Mouse (Mus musculus) hindbrain, postnatal 0 days (tissue): ENCODE data around the gene Gmcl1. TPM values are rescaled to one million over a fixed set of nuclear protein-coding genes. Genes with fewer than 3 reads are reported as not detected.
A peak's percentile ranks its signal among the peaks of the same experiment; 100 is the strongest.

Experiments used
- ATAC-seq: fragments of 200-750 bp; cut with Nextera tagmentation; 2 replicates; pipeline ENCODE4 v1.8.0; 2017; ENCODE audit warnings: mild to moderate bottlenecking, moderate TSS enrichment, moderate library complexity
- DNase-seq: peaks from one replicate; pipeline ENCODE4 v3.0.0-alpha.2; 2015; ENCODE audit warnings: low spot score
- H3K27ac ChIP-seq: fragments of 300-500 bp; sonication (generic); 2 replicates; pipeline ENCODE4 v1.5.1; 2014; ENCODE audit warnings: mild to moderate bottlenecking
- H3K27me3 ChIP-seq: fragments of 300-500 bp; sonication (generic); 2 replicates; pipeline ENCODE4 v1.6.1; 2014; ENCODE audit warnings: low read length, mixed read lengths; ENCODE audit not compliant: insufficient read depth
- H3K36me3 ChIP-seq: fragments of 300-500 bp; sonication (generic); 2 replicates; pipeline ENCODE4 v1.6.1; 2014; ENCODE audit warnings: low read length, mixed read lengths; ENCODE audit not compliant: insufficient read depth
- H3K4me1 ChIP-seq: fragments of 300-500 bp; sonication (generic); 2 replicates; pipeline ENCODE4 v1.6.1; 2014; ENCODE audit warnings: antibody characterized with exemption, low read length, mixed read lengths; ENCODE audit not compliant: insufficient read depth
- H3K4me2 ChIP-seq: fragments of 300-500 bp; sonication (generic); 2 replicates; pipeline ENCODE4 v1.6.1; 2014; ENCODE audit warnings: low read depth, mild to moderate bottlenecking, low read length, moderate library complexity, mixed read lengths
- H3K4me3 ChIP-seq: fragments of 300-500 bp; sonication (generic); 2 replicates; pipeline ENCODE4 v1.5.1; 2014; ENCODE audit warnings: low read length
- H3K9ac ChIP-seq: fragments of 300-500 bp; sonication (generic); replicated peaks from 2 replicates; pipeline ENCODE4 v1.6.1; 2014; ENCODE audit warnings: mild to moderate bottlenecking, low read length, moderate library complexity, mixed read lengths
- H3K9me3 ChIP-seq: fragments of 300-500 bp; sonication (generic); 2 replicates; pipeline ENCODE4 v1.6.1; 2016; ENCODE audit warnings: low read length, mixed read lengths
- CTCF ChIP-seq: IDR thresholded peaks from 2 replicates; pipeline ENCODE4 v1.5.1; 2016; ENCODE audit warnings: antibody characterized with exemption, control low read depth, low read depth
- WGBS: fragments of 180-500 bp; shearing (Covaris S2); extraction: QIAGEN DNeasy Blood & Tissue Kit; methylation state at CpG from one replicate; pipeline ENCODE4 v1.1.7; 2014; 5-methylcytosine and 5-hydroxymethylcytosine counted together
- polyA plus RNA-seq: library from polyadenylated mRNA; unstranded; fragments of >200 nt; fragmentation: Nextera tagmentation; extraction: Ambion mirVana; gene quantifications from 2 replicates; pipeline ENCODE4 v1.2.1, GENCODE M21; 2015
- total RNA-seq: library from RNA; depleted of rRNA; stranded (reverse); fragments of >200 nt; gene quantifications from 2 replicates; pipeline ENCODE4 v1.2.3, GENCODE M21; 2014

Gmcl1 gene
- total and polyA plus RNA-seq, 2 experiments from 2014 or later = 15.9 to 25.8 TPM

- WGBS = 77% methylated on average over 6 of the region's 6 CpGs
- H3K27ac ChIP-seq = no peak overlapping the region
- no peak for ATAC-seq
These were observed 32.5 kb upstream of the Gmcl1 start for GRCm38 (mm10) chr6:86765637-86766059.

GRCm38 (mm10) chr6:86754105-86754863 lies 21.1 kb upstream of the Gmcl1 start:
- H3K4me1 ChIP-seq = no peaks in the 10 kb centered on the region
- DNase-seq (no peak), ATAC-seq (no peak)

More at GRCm38 (mm10) chr6:86765637-86766059, 32.5 kb upstream of the Gmcl1 start:
- Histone ChIP-seq H3K9ac (no peak overlapping the region), H3K4me3 (no peak overlapping the region), H3K27me3 (no peaks in the 10 kb centered on the region), H3K4me2 (no peak overlapping the region), H3K4me1 (no peaks in the 10 kb centered on the region), H3K36me3 (no peaks in the 10 kb centered on the region), H3K9me3 (no peaks in the 10 kb centered on the region)
- TF ChIP-seq CTCF = no peak
- no peak for DNase-seq

GRCm38 (mm10) chr6:86752843-86753485 lies 19.8 kb upstream of the Gmcl1 start:
- Histone ChIP-seq H3K4me2 (no peak overlapping the region), H3K36me3 (no peaks in the 10 kb centered on the region), H3K27ac (no peak overlapping the region), H3K4me1 (no peaks in the 10 kb centered on the region), H3K9ac (no peak overlapping the region), H3K4me3 (no peak overlapping the region), H3K9me3 (no peaks in the 10 kb centered on the region), H3K27me3 (no peaks in the 10 kb centered on the region)
- ATAC-seq = no peak
- no peak for DNase-seq
- WGBS = 86% methylated on average over 5 of the region's 5 CpGs
- TF ChIP-seq CTCF = no peak

More at GRCm38 (mm10) chr6:86754105-86754863, 21.1 kb upstream of the Gmcl1 start:
- Histone ChIP-seq H3K4me3 (no peak overlapping the region), H3K27ac (no peak overlapping the region), H3K9ac (no peak overlapping the region), H3K27me3 (no peaks in the 10 kb centered on the region), H3K36me3 (no peaks in the 10 kb centered on the region), H3K9me3 (no peaks in the 10 kb centered on the region), H3K4me2 (no peak overlapping the region)
- 91% methylated on average over 10 of the region's 10 CpGs for WGBS
- TF ChIP-seq CTCF = no peak

- H3K4me1 ChIP-seq = no peaks in the 10 kb centered on the region
- no peak for TF ChIP-seq CTCF
- H3K9me3 ChIP-seq = no peaks in the 10 kb centered on the region
- H3K4me2 ChIP-seq = no peak overlapping the region
- no peak overlapping the region for H3K4me3 ChIP-seq
- H3K27ac ChIP-seq = no peak overlapping the region
- DNase-seq (peak; percentile 3), ATAC-seq (no peak)
- H3K9ac ChIP-seq = no peak overlapping the region
- no peaks in the 10 kb centered on the region for H3K27me3 ChIP-seq
- no peaks in the 10 kb centered on the region for H3K36me3 ChIP-seq
- 94% methylated on average over 4 of the region's 4 CpGs for WGBS
These were observed 17.8 kb upstream of the Gmcl1 start for GRCm38 (mm10) chr6:86750961-86751360.

GRCm38 (mm10) chr6:86749817-86750216 lies 16.6 kb upstream of the Gmcl1 start:
- no peaks in the 10 kb centered on the region for H3K4me1 ChIP-seq
- no peaks in the 10 kb centered on the region for H3K27me3 ChIP-seq
- H3K4me2 ChIP-seq = no peak overlapping the region
- H3K9me3 ChIP-seq = no peaks in the 10 kb centered on the region
- H3K9ac ChIP-seq = no peak overlapping the region
- no peak for TF ChIP-seq CTCF
- DNase-seq = no peak
- H3K36me3 ChIP-seq = no peaks in the 10 kb centered on the region
- ATAC-seq = no peak
- WGBS = 81% methylated on average over 4 of the region's 4 CpGs
- H3K27ac ChIP-seq = no peak overlapping the region
- H3K4me3 ChIP-seq = no peak overlapping the region

GRCm38 (mm10) chr6:86747171-86747570 lies 14.0 kb upstream of the Gmcl1 start:
- DNase-seq = peak; percentile 80
- no peak for ATAC-seq
- Histone ChIP-seq H3K9ac (no peak overlapping the region), H3K27me3 (no peaks in the 10 kb centered on the region), H3K9me3 (no peaks in the 10 kb centered on the region), H3K27ac (no peak overlapping the region), H3K4me3 (no peak overlapping the region), H3K4me2 (no peak overlapping the region), H3K4me1 (no peaks in the 10 kb centered on the region), H3K36me3 (no peaks in the 10 kb centered on the region)
- TF ChIP-seq CTCF = peak; percentile 88

GRCm38 (mm10) chr6:86740652-86741051 lies 7.5 kb upstream of the Gmcl1 start:
- Histone ChIP-seq H3K27ac (no peak overlapping the region), H3K9me3 (no peaks in the 10 kb centered on the region), H3K36me3 (no peaks in the 10 kb centered on the region), H3K4me1 (no peaks in the 10 kb centered on the region), H3K27me3 (no peaks in the 10 kb centered on the region), H3K9ac (no peak overlapping the region), H3K4me2 (no peak overlapping the region), H3K4me3 (no peak overlapping the region)
- 31% methylated on average over 3 of the region's 3 CpGs for WGBS
- TF ChIP-seq CTCF = no peak
- DNase-seq (no peak), ATAC-seq (no peak)
